Mouse (Mus musculus): ENCODE results near the gene Clspn. TPM values are rescaled to one million over a fixed set of nuclear protein-coding genes. Genes with fewer than 3 reads are reported as not detected.

The Clspn gene
- polyA plus RNA-seq (2015; fragmentation: Nextera tagmentation; extraction: Ambion mirVana): 48.1 and 52.9 TPM in 2 replicates

DNA sequence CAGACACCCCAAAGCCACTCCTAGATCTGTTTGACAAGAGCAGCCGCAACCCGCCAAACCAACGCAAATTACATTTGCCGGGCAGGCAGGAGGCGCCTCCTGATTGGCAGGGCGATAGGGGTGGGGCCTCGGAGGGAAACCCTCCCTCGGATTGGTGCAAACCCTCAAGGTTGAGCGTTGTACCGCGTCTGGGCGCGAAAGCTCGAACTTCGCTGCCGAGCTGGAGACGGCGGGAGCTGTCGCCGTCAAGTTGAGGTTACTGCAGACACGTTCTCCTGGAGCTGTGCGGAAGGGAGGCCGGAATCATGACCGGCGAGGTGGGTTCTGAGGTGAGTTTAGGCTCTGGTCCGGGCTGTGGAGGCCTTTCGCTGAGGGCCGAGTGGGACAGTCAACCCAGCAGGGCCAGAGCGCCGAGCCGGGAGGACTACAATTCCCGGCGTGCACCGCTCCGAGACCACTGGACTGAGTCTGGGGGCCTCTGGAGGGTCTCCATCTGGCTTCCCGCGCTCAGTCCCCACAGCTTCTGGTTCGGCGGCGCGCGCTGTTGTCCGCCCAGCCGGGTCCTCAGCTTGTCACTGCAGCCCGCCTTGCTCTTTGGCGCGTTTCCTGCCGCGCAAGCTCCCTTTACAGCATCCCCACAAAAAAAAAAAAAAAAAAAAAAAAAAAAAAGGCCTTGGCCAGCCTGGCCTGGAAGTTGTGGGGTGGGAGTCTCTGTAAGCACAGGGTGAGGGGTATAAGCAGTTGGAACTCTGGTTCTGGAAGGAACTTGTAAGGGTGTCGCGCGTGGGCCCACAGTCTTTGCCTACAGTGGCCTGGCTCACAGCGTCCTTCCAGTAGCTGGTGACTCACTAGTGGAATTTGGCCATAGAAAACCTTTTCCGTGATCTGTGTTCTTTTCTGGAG lies at the start of gene Clspn:
Gene Clspn, plus strand, starts transcription at position 127 of the 903 bp plus-strand sequence.
- Histone ChIP-seq H3K4me2 (peak within 1 kb of the TSS; percentile 75), H3K36me3 (peaks cover 31% of the 10 kb centered on the region), H3K9ac (peak within 1 kb of the TSS; percentile 96), H3K4me3 (replicated peaks) (peak within 1 kb of the TSS; percentile 92), H3K27ac (peak within 1 kb of the TSS; percentile 81), H3K27me3 (no peaks in the 10 kb centered on the region), H3K9me3 (replicated peaks) (no peaks in the 10 kb centered on the region), H3K4me1 (replicated peaks) (peaks cover 34% of the 10 kb centered on the region)
- ATAC-seq (ENCODE audit: low read depth) (peak; percentile 98), DNase-seq (peak; percentile 92)
- WGBS (ENCODE audit: insufficient replicate concordance): under 1% methylated on average over 54 of the region's 54 CpGs

DNA sequence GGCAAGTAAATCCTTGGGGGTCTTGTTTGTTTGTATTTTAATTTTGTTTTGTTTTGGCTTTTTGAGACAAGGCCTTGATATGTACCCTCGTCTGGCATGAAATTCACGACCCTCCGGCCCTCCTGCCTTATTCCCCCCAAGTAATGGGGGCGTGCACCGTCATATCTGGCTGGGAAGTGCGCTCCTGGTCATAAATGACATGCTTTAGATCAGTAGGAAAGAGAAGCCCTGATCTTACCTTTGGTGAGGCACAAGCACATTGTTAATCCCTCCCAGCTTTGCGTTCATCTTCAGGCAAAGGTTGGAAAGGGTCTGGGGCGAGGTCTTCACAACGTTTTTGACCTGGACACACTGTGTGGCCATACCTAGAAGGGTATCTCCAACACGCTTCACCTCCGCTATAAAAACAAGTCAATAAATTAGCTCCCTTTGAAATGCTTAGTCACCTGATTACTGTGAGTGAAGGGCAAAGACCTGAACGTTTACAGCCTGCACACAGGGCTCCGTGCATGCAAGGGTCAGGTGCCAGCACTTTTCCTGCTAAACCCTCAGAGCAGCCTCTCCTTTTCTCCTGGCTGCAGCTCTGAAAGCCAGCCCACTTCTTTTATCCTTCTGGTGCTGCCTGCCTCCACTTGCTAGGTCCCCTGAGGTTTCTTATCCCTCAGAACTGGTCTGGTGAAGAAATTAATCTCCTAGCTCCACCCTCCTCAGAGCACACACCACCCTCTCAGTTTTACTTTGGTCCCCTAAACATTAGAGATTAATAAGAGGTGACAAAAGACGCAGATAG lies 48.4 kb upstream of the Clspn start:
- no peak overlapping the region for H3K9ac ChIP-seq
- no peaks in the 10 kb centered on the region for H3K27me3 ChIP-seq
- no peak overlapping the region for H3K4me2 ChIP-seq
- no peak for ATAC-seq (ENCODE audit: low read depth)
- 63% methylated on average over 14 of the region's 14 CpGs for WGBS (ENCODE audit: insufficient replicate concordance)
- no peak overlapping the region for H3K27ac ChIP-seq
- H3K9me3 ChIP-seq (replicated peaks): no peaks in the 10 kb centered on the region
- peaks cover 11% of the 10 kb centered on the region; the same call in 1 of the 2 replicates for H3K4me1 ChIP-seq (replicated peaks)
- H3K4me3 ChIP-seq (replicated peaks): no peak overlapping the region
- DNase-seq: no peak
- H3K36me3 ChIP-seq: no peaks in the 10 kb centered on the region

DNA sequence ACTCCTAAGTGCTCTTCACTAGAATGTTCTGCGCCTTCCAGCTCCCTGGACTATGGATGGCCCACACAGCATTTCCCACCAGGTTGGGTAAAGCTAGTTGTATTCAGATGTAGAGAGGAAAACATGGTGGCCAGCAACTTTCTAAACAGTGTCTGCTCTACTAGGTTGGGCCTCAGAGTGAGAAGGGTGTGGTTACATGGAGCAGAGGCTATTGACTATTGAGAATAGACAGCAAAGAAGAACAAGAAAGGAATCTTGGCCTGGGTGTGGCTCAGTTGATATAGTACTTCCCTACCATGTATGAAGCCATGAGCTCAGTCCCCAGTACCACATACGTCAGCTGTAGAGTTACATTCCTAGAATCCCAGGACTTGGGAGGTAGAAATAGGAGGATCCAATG lies 47.7 kb upstream of the Clspn start:
- H3K9me3 ChIP-seq (replicated peaks): no peaks in the 10 kb centered on the region
- no peak overlapping the region for H3K9ac ChIP-seq
- ATAC-seq (ENCODE audit: low read depth): no peak
- no peaks in the 10 kb centered on the region for H3K27me3 ChIP-seq
- 75% methylated on average over 2 of the region's 2 CpGs for WGBS (ENCODE audit: insufficient replicate concordance)
- peaks cover 11% of the 10 kb centered on the region; the same call in 1 of the 2 replicates for H3K4me1 ChIP-seq (replicated peaks)
- no peaks in the 10 kb centered on the region for H3K36me3 ChIP-seq
- H3K27ac ChIP-seq: no peak overlapping the region
- no peak overlapping the region for H3K4me3 ChIP-seq (replicated peaks)
- DNase-seq: no peak
- H3K4me2 ChIP-seq: no peak overlapping the region

DNA sequence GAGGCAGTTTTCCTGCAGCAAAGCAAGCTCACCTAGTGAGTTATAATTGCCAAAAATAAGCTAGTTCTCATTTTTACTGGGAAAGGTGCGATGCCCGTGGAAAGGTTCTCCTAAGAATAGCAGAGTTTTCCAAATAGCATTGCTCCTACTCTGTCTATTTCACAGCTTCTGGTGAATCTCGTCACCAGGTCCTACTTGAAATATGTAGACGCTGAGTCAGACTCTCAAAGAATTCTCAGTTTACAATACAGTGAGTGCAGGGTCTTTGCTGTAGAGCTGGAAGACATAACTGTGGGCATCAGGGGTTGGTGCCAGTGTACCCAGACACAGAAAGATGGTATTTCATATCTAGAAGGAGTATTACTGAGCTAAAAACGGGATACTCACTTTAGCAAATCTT lies 45.7 kb upstream of the Clspn start:
- WGBS (ENCODE audit: insufficient replicate concordance): 64% methylated on average over 5 of the region's 5 CpGs
- no peaks in the 10 kb centered on the region for H3K27me3 ChIP-seq
- peaks cover 11% of the 10 kb centered on the region; the same call in 1 of the 2 replicates for H3K4me1 ChIP-seq (replicated peaks)
- ATAC-seq (ENCODE audit: low read depth): no peak
- H3K4me3 ChIP-seq (replicated peaks): no peak overlapping the region
- no peaks in the 10 kb centered on the region for H3K9me3 ChIP-seq (replicated peaks)
- H3K9ac ChIP-seq: no peak overlapping the region
- H3K36me3 ChIP-seq: no peaks in the 10 kb centered on the region
- H3K4me2 ChIP-seq: no peak overlapping the region
- H3K27ac ChIP-seq: no peak overlapping the region
- DNase-seq: no peak

DNA sequence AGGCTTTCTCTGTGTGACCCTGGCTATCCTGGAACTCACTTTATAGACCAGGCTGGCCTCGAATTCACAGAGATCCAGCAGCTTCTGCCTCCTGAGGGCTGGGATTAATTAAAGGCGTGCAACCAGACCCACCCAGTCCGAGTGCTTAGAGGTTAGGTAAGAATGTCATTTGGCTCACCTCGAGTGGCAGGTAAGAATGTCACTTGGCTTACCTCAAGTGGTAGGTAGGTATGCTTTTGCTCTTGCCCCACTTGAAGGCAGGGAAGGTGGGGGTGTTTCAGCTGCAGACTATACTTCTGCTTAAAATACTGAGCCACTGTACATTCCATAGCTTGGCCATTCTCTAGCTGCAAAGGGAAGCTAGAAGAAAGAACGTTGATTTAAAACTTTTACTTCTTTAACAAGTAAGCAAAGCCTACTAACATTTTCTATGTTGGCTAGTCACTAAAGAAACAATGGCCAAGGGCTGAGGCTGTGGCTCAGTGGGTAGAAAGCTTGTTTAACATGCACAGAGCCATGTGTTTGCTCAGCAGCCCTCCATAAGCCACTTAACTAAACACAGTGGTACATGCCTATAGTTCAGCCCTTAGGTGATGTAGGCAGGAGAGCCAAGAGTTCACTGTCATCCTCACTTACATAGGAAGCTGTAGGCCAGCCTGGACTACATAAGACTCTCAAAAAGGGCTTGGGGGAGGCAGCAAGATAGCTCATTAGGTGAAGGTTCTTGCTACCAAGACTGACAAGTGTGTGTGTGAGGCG lies 44.2 kb upstream of the Clspn start:
- H3K27me3 ChIP-seq: no peaks in the 10 kb centered on the region
- ATAC-seq (ENCODE audit: low read depth): no peak
- H3K9ac ChIP-seq: no peak overlapping the region
- H3K4me2 ChIP-seq: no peak overlapping the region
- H3K4me1 ChIP-seq (replicated peaks): peaks cover 11% of the 10 kb centered on the region; the same call in 1 of the 2 replicates
- DNase-seq: no peak
- 63% methylated on average over 6 of the region's 6 CpGs for WGBS (ENCODE audit: insufficient replicate concordance)
- H3K36me3 ChIP-seq: no peaks in the 10 kb centered on the region
- H3K9me3 ChIP-seq (replicated peaks): no peaks in the 10 kb centered on the region
- no peak overlapping the region for H3K4me3 ChIP-seq (replicated peaks)
- H3K27ac ChIP-seq: no peak overlapping the region

DNA sequence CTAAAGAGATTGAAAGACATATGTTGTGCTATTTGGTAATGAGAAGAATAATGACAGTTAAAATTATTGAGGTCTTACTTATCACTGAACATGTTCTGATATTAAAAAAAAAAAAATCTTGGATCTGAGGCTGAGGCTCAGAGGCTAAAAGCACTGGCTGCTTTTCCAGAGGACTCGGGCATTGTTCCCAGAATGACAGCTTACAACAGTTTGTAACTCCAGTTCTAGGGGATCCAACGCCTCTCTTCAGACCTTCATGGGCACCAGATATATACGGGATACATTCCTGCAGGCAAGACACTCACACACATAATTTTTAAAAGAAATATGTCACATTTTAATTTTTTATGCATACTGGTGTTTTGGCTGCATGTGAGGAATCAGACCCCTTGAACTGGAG lies 30.6 kb upstream of the Clspn start:
- Histone ChIP-seq H3K36me3 (no peaks in the 10 kb centered on the region), H3K4me2 (no peak overlapping the region), H3K27ac (no peak overlapping the region), H3K4me3 (replicated peaks) (no peak overlapping the region), H3K9ac (no peak overlapping the region), H3K9me3 (replicated peaks) (no peaks in the 10 kb centered on the region), H3K4me1 (replicated peaks) (no peaks in the 10 kb centered on the region), H3K27me3 (no peaks in the 10 kb centered on the region; the same call in none of the 2 replicates)
- WGBS (ENCODE audit: insufficient replicate concordance): 64% methylated on average over 3 of the region's 3 CpGs
- no peak for ATAC-seq (ENCODE audit: low read depth)
- DNase-seq: no peak

DNA sequence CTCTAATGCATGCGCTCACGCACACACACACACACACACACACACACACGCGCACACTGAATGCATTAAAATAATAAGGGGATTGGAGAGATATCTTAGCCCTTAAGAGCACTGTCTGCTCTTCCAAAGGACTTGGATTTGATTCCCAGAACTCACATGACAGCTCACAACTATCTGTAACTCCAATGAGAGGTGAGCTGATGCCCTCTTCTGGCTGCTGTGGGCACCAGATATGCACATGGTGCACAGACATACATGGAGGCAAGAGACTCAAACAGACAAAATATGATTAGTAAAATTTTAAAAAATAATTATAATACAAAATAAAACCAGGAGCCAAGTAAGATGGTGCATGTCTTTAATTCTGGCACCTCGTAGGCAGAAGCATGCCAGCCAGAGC lies 29.9 kb upstream of the Clspn start:
- 81% methylated on average over 5 of the region's 5 CpGs for WGBS (ENCODE audit: insufficient replicate concordance)
- no peak overlapping the region for H3K27ac ChIP-seq
- H3K27me3 ChIP-seq: peaks cover 2% of the 10 kb centered on the region
- H3K4me2 ChIP-seq: no peak overlapping the region
- ATAC-seq (ENCODE audit: low read depth) (no peak), DNase-seq (no peak)
- H3K36me3 ChIP-seq: no peaks in the 10 kb centered on the region
- H3K9ac ChIP-seq: no peak overlapping the region
- H3K4me3 ChIP-seq (replicated peaks): no peak overlapping the region
- no peaks in the 10 kb centered on the region for H3K4me1 ChIP-seq (replicated peaks)
- H3K9me3 ChIP-seq (replicated peaks): no peaks in the 10 kb centered on the region

DNA sequence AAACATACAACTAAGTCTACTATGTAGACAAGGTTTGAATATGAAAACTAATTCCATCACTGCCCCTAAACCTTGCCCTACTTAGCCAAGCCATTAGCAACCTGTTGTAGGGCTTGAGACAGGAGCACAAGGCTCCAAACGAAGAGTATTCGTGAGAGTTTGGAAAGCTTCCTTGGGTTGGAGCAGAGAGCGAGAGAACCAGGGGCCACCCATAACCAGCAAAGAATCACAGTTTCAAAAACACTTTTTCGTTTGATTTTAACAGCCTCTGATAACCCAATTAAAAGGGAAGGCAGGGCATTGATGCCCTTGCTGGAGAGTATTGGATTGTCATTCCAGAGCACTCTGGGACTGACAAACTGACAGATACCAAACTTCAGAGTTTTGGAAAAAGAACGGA lies 24.4 kb upstream of the Clspn start:
- no peak overlapping the region for H3K27ac ChIP-seq
- DNase-seq (no peak), ATAC-seq (ENCODE audit: low read depth) (no peak)
- H3K36me3 ChIP-seq: no peaks in the 10 kb centered on the region
- H3K4me1 ChIP-seq (replicated peaks): peaks cover 8% of the 10 kb centered on the region; the same call in 1 of the 2 replicates
- peaks cover 31% of the 10 kb centered on the region for H3K27me3 ChIP-seq
- peak overlapping the region; percentile 82 for H3K4me2 ChIP-seq
- whole genome bisulfite sequencing (ENCODE audit: insufficient replicate concordance): 43% methylated on average over 5 of the region's 5 CpGs
- no peaks in the 10 kb centered on the region for H3K9me3 ChIP-seq (replicated peaks)
- peak overlapping the region; percentile 73 for H3K4me3 ChIP-seq (replicated peaks)
- no peak overlapping the region; the same call in 1 of the 2 replicates for H3K9ac ChIP-seq

DNA sequence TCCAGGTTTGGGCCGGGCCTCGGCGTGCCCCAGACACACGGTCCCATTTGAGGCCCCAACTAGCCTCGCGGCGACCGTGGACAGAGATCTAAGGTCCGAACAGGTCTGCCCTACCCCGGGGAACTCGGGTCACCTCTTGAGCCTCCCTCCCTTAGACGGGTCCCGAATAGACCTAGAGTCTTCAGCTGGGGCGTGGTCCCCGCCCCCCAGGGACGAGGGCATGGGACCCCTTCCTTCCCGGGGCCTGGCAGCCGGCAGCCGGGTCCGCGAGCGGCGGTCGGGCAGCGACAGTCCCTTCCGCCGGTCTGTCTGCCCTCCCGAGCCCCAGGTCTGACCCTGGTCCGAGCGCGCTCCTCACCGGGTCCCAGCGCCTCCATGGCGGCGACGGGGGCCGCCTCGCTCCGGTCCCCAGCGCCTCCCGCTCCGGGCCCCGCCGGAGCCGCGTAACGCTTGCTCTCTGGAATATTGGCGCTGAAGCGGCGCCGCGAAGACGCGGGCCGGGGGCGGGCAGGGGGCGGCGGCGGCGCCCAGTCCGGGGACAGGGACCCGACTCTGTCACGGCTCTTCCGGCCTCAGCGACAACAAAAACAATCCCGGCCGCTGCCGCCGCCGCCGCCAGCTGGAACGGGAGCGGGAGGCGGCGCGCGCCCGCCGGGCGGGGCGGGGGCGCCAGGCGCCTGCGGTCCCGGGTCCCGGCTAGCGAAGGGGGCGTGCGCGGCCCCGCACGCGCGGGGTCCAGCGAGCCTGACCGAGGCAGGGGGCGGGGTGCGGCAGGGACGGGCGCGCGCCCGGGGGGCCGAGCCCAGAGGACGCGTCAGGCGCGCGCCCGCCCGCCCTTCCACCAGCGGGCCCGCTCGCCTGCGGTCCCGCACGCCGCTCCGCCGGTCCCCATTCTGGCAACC lies 23.7 kb upstream of the Clspn start, which contains the start of gene Ago4:
Gene Ago4, minus strand, starts transcription at position 646 of the 902 bp plus-strand sequence.
- Histone ChIP-seq H3K27ac (no peak within 1 kb of the TSS), H3K4me1 (replicated peaks) (peaks cover 8% of the 10 kb centered on the region; the same call in 1 of the 2 replicates), H3K36me3 (no peaks in the 10 kb centered on the region), H3K9ac (peak within 1 kb of the TSS; percentile 70), H3K4me3 (replicated peaks) (peak within 1 kb of the TSS; percentile 73), H3K27me3 (peaks cover 31% of the 10 kb centered on the region), H3K4me2 (peak within 1 kb of the TSS; percentile 82), H3K9me3 (replicated peaks) (no peaks in the 10 kb centered on the region)
- 1% methylated on average over 97 of the region's 120 CpGs for WGBS (ENCODE audit: insufficient replicate concordance)
- DNase-seq (no peak), ATAC-seq (ENCODE audit: low read depth) (peak; percentile 65)

DNA sequence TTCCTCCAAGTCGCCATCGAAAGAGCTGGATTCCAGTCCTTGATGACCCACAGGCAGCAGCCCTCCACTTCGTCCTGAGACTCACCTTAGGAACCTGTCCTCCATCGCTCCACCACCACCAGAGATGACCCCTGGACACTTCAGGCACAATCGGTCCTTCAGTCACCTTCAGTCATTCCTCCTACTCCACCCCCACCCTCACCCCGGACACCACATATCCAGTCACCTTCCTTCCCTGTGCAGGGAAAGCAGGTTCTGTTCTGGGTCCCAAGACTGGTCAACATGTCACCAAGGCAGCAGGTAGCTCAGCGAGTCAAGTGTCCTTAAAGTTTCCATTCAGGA lies 23.0 kb upstream of the Clspn start:
- no peaks in the 10 kb centered on the region for H3K36me3 ChIP-seq
- H3K27me3 ChIP-seq: peaks cover 31% of the 10 kb centered on the region
- H3K9me3 ChIP-seq (replicated peaks): no peaks in the 10 kb centered on the region
- H3K4me3 ChIP-seq (replicated peaks): peak overlapping the region; percentile 73
- 17% methylated on average over 7 of the region's 7 CpGs for WGBS (ENCODE audit: insufficient replicate concordance)
- no peak for DNase-seq
- H3K4me2 ChIP-seq: peak overlapping the region; percentile 82
- H3K9ac ChIP-seq: peak overlapping the region; percentile 70; the same call in 1 of the 2 replicates
- H3K27ac ChIP-seq: no peak overlapping the region
- ATAC-seq (ENCODE audit: low read depth): 0 out of 2 replicates have a peak, but pooled peaks have one; percentile 14
- H3K4me1 ChIP-seq (replicated peaks): peaks cover 8% of the 10 kb centered on the region; the same call in 1 of the 2 replicates
